Mouse (Mus musculus) CH12F3 (cell line): ENCODE data around the gene Egflam.

ENCODE experiments used
- in situ Hi-C: fragments of 300-500 bp; cut with MboI; formaldehyde crosslinking; loops from 2 replicates; pipeline ENCODE4 v1.14.3; 2020; ENCODE audit warnings: low sequenced_read_pairs

Gene Egflam

GRCm38 (mm10) chr15:7295199-7295598 is 103.0 kb downstream of the Egflam start:
- in situ Hi-C loops, result no loop called here

GRCm38 (mm10) chr15:7292854-7293253 is 105.3 kb downstream of the Egflam start:
- in situ Hi-C loops, result no loop called here

DNA sequence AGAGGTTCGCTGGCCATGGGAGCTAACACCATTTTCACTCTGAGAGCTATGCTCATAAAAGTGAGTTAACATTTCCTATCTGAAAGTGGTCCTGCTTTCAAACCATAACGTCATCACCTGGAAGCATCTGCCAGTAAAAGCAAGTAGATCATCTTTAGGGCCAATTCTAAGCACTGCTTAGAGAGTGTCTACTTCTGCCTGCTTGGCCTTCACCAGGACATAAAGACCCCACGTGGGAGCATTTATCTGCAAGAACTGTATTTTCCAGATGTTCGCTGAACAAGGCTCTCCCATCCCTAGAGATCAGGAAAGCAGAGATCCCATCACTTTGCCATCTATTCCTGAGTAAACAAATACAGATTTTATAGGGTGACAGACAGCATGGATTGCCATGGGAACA is 108.2 kb downstream of the Egflam start:
- in situ Hi-C loops, result no loop called here

DNA sequence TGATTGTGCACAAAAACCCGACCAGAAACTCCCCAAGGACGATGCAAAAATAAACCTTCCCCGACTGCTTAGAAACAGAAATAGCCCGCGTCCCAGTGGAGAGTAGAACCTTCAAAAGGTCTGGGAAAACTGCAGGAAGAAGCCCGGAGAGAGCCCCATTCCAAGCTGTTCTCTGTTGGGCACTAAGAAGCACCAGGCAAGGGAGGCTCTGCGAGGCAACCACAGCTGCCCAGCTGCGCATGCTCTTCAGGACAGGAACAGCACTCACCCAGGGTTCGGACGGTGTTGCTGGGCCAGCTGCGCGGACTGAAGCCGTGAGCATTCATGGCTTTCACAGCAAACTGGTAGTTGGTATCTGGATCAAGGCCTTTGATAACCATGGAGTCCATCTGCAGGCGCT is 108.7 kb downstream of the Egflam start:
- in situ Hi-C loops, result no loop called here

DNA sequence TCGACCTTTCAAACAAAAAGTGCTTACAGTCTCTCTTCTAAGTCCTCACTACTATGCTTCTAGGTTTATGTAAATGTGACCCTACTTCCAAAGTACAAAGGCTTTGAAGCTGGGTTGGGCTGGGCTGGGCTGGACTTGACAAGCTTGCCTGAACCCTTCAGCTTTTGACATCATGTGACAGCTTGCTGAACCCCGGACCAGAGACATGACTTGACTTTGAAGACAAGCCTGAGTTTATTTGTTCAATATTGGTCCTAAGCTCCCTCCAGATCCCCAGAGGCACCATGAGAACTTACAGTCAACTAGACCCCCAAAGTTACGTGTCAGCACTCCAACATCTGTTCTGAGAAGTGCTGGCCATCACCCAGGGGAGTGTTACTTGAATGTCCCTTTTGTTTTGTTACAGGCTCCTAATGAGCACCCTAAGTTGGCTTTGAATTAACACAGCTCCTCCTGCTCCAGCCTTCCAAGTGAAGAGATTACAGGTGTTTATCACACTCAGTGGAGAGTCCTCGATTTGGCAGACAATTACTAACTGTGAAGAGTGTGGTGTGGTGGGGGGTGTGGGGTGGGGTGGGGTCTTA is 109.3 kb downstream of the Egflam start:
- in situ Hi-C loops, result no loop called here

DNA sequence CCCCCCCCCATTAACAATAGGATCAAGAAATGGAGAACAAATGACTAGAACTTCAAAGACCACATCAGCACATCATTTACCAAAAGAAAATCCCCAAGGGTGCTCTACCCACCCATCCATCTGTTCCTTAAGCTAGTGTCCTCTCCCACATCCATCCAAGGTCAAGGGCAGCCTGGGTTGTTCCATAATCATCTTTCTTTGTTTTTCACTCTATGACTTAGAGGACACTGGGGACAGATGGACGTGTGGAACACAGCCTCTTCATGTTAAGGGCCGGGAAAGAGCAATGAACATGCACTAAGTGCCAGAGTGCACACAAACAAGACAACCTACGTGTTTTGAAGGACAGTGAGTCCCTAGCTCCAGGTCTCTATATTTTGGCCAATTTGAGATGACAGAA is 110.3 kb downstream of the Egflam start:
- in situ Hi-C loops, result no loop called here

GRCm38 (mm10) chr15:7281579-7281978 is 116.6 kb downstream of the Egflam start:
- in situ Hi-C loops, result no loop called here

DNA sequence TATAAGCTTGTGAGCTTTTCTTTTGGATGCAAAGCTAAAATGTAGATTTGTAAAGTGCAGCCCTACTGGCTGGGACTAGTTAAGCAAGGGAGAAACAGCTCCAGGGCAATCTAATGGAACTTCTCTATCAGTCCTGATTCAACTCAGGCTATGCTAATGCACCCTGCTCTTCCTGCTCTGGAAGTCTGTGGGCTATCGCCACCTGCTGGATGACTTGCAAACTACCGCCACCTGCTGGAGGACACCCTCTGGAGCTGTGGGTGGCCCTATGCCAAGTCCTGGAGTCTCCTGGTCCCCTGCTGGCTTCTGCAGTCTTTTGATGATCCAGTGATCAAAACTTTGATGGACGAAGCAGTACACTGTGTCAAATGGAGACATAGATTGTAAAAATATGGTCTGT is 134.4 kb downstream of the Egflam start:
- in situ Hi-C loops, result no loop called here

DNA sequence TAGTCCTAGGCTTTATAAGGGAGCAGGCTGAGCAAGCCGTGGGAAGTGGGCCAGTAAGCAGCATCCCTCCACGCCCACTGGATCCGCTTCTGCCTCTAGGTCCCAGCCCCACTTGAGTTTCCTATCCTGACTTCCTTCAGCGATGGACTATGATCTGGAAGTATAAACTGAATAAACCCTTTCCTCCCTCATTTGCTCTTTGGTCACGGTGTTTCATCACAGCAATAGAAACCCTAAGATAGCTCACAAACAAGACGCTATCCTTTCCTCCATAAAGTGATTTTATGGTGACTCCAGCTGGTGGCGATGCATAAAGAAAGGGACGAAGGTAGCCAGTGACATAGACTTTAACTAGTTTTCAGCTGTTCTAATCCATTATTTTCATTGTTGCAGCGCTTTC is 134.9 kb downstream of the Egflam start:
- in situ Hi-C loops, result no loop called here

GRCm38 (mm10) chr15:7261371-7261770 is 136.8 kb downstream of the Egflam start:
- in situ Hi-C loops, result no loop called here

DNA sequence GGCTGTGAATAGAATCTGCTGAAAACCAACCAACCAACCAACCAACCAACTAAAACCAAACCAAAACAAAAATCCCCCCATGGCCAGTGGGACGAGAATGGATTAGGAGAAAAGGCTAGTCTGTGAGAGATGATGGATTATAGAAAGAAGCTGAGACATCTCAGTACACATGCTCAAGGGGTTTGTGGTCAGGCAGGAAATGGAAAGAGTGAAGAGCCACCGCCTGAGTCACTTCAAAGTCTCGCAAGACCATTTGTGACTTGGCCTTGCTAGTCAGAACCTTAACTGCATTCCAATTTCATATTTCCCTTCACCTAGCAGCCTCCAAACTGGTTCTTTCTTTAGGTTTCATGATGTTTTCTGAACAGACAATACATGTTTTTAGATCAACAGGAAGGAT is 141.6 kb downstream of the Egflam start:
- in situ Hi-C loops, result no loop called here

DNA sequence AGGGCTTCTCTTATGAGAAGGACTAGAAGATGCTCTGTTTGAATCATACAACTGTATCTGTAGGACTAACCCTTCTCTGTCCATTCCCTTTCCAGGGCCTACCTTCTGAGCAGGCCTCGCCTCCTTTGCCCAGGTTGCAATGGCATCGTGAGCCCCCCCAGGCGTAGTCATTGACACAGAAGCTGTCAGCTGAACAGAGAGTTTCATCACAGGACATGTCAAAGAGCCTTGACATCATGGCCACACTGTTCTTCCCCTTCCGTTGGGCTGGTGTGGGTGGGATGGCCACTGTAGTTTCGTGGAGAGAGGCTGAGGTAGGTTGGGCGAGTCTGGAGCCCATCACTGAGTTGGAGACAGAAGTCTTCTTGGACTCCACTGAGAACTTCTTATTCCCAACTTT is 144.9 kb downstream of the Egflam start:
- in situ Hi-C loops, result no loop called here

DNA sequence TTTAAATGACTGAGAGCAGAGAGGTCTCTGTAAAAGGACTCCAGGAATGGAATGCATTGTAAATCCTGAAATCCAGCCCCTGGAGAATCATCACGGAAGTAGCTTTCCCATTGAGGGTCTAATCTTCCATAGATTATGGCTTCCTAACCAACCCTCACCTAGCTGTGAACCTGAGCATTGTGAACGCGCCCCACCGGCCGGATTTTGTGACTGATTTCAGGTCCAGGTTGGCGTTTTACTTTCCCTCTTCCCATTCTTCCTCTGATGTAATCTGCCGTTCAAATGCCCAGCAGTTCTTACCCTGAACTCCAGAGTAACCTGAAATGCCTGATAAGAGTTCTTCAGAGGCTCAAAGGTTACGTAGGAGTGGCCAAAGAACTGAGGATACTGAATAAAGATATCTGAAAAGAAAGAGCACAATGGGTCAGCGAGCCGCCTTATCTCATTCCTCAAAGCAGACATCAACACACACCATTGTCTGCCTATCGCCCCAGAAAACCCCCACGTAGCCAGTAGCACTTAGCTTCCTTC is 146.0 kb downstream of the Egflam start:
- in situ Hi-C loops, result no loop called here

- in situ Hi-C loops, result no loop called here
Observed at GRCm38 (mm10) chr15:7251042-7251441, 147.2 kb downstream of the Egflam start.

- in situ Hi-C loops, result no loop called here
Observed at GRCm38 (mm10) chr15:7249216-7249615, 149.0 kb downstream of the Egflam start.

DNA sequence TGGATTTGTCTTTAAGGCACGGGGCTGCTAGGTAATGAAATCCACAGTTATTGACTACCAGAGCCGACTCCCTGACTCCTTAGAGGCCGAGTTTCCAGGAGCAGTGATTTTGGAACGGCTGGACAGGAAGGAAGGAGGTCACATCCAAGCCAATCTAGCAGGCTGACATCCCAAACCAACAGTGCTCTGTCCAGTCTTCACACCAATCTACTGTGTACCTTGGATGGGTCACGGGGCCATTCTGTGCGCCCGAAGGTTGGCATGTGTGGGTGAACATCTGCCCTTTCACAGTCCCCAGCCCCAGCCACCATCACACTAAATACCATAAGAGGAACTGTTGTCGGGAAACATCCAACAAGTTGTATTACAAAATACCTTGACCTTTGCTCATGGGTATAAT is 150.9 kb downstream of the Egflam start:
- in situ Hi-C loops, result no loop called here

DNA sequence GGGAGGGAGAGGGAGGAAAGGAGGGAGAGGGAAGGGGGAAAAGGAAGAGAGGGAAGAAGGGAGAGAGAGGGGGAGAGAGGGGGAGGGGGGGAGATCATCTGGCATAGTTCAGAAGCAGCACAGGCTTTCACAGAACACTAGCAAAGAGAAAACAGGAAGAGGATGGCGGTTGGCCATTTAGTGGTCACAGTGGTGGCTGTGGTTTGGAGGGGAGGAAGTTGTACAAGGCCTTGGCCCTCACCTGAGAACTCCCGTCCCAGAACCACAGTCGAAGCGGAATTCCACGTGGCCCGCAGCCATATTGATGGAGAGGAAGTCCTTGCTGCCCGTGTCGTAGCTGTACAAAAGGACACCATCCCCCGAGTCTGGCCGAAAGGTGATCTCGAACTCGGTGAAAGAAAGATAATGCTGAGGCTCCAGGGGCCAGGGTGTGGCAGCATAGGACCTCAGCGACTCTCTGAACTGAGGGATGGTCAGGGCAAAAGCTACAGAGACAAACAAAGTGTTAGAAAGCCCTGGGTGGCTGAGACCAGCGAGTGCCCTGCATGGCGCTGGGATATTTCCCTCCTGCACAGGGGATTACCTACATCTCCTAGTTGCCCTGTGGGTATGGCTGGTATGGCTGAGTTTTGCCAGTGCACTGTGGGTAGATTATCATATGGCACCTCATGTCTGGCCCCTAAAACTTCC is 155.9 kb downstream of the Egflam start:
- in situ Hi-C loops, result no loop called here

DNA sequence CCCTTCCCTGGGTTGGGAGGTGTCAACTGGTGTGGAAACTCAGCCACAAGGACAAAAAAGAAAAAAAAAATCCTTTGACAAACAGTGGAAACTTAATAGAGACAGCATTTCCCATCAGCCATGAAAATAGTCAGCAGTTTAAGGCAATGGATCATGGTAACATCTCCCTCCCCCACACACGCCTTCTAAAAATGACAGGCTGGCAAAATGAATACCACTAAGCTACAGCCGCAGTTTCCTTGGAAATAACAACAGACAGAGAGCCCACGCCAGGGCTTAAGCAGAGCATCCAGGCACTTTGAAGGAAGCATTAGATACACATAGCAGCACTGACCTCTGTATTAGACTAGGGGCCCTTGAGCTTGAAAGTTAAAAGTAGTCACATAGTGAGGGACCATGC is 157.2 kb downstream of the Egflam start:
- in situ Hi-C loops, result no loop called here

DNA sequence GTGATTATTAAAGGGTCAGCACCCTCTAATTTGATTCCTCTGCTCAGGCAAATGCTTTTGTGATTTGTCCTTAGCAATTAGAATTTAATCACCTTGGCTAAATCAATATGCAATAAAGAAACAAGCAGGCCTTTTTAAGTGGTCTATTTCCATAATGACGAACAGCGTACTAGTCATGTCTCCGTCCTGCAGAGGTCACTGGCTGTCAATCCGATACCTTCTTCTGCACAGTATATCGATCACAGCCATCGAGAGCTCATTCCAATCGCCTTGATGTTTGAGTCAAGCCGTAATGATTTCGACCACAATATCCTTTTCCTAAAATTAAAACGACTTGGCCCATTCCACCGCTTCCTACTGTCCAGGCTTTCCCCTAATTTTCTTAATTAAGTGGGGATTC is 158.3 kb downstream of the Egflam start:
- in situ Hi-C loops, result no loop called here

- in situ Hi-C loops, result no loop called here
Observed at GRCm38 (mm10) chr15:7233393-7234090, 164.7 kb downstream of the Egflam start.

GRCm38 (mm10) chr15:7226225-7226624 is 172.0 kb downstream of the Egflam start:
- in situ Hi-C loops, result loop anchor here (10.0 kb wide), 1 partner anchor 321 kb away; no protein-coding TSS in a partner anchor
